Mouse (Mus musculus): ENCODE data around the gene Shbg. TPM values are rescaled to one million over a fixed set of nuclear protein-coding genes. Genes with fewer than 3 reads are reported as not detected.

Gene Shbg
- polyA plus RNA-seq (2016; fragmentation: Nextera tagmentation; extraction: Ambion mirVana): 0.13 and 0.82 TPM in 2 replicates

DNA sequence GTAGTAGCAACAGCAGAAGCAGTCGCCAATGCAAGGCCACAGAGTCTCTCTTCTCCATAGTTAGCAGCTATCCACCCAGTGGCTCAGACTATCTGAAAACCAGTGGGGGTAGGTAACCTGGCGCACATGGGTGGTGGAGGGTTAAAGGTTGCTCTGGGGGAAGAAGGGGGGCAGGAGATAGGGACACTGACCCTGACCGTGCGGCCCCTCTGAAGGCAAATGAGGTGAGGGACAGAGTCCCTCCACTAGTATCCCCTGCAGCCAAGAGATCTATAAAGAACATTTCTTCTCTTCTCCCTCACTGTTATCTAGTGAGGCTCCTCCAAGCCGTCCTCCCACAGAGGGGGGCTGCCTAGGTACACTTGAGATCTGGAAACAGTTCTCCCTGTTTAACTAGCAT is at the start of gene Shbg:
Gene Shbg (minus strand): TSS at position 101 of the 400 bp plus-strand sequence.
- Histone ChIP-seq H3K4me1 (replicated peaks) (peaks cover 23% of the 10 kb centered on the region), H3K4me2 (no peak within 1 kb of the TSS), H3K4me3 (no peak within 1 kb of the TSS), H3K27ac (ENCODE audit: poor library complexity, severe bottlenecking) (no peak within 1 kb of the TSS), H3K9ac (peak within 1 kb of the TSS; percentile 38; the same call in 1 of the 2 replicates), H3K9me3 (replicated peaks) (no peaks in the 10 kb centered on the region), H3K27me3 (replicated peaks) (0 out of 2 replicates have a peak, but pooled peaks cover 11% of the 10 kb centered on the region), H3K36me3 (no peaks in the 10 kb centered on the region)
- WGBS: 52% methylated on average over 5 of the region's 5 CpGs
- no peak for ATAC-seq (ENCODE audit: insufficient number of reproducible peaks, low FRiP score)

DNA sequence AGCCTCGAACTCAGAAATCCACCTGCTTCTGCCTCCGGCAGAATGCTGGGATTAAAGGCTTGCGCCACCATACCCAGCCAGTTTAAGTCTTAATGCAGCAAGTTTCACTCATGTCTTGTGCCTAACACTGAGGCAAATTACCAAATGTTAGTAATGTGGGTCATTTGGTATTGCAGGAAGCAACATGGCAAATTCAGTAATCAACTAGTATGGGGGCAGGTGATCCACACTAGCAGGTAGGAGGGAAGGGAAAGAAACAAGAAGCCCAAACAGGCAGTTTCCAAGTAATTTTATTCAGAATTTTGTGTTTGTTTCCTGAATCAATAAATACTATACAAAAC is 48.9 kb upstream of the Shbg start:
- no peak overlapping the region for H3K9ac ChIP-seq
- no peak for ATAC-seq (ENCODE audit: insufficient number of reproducible peaks, low FRiP score)
- H3K4me3 ChIP-seq: no peak overlapping the region
- no peak overlapping the region for H3K4me2 ChIP-seq
- peaks cover 32% of the 10 kb centered on the region for H3K4me1 ChIP-seq (replicated peaks)
- H3K27me3 ChIP-seq (replicated peaks): no peaks in the 10 kb centered on the region
- H3K9me3 ChIP-seq (replicated peaks): no peaks in the 10 kb centered on the region
- WGBS: 85% methylated on average over 3 of the region's 3 CpGs
- peaks cover 70% of the 10 kb centered on the region for H3K36me3 ChIP-seq
- no peak overlapping the region for H3K27ac ChIP-seq (ENCODE audit: poor library complexity, severe bottlenecking)

DNA sequence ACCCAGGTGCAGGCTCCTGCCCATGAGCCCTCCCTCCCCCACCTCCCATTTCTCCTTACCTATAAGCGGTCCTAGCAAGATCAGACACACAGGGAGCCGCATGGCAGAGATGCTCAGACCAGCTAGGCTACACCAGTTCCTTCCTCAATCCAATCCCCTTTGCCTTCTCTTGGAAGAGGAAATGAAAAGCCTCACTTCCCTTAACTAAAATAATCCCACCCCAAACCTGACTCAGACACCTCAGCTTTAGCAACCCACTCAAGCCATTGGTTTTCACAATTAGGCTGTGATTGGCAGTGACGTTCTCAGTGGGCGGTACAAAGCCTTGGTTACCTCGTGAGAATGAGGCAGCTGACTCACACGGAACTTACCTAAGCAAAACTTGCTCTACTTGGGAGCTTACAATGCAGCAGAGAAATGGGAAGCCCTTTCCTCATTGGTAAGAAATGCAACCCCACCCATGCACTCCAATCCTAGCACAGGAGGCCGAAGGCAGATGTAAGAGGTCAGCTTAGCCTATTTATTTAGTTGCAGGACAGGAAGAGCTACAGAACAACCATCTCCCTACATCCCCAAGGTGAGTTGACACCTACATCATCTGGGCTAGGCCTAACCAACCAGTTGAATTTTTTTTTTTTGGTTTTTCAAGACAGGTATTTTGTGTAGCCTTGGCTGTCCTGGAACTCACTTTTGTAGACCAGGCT is 48.4 kb upstream of the Shbg start, which contains the start of gene Cd68:
Gene Cd68 (minus strand): TSS at position 193 of the 704 bp plus-strand sequence.
- Histone ChIP-seq H3K4me2 (no peak within 1 kb of the TSS), H3K9me3 (replicated peaks) (no peaks in the 10 kb centered on the region), H3K36me3 (peaks cover 70% of the 10 kb centered on the region), H3K27ac (ENCODE audit: poor library complexity, severe bottlenecking) (0 out of 2 replicates have a peak within 1 kb of the TSS, but pooled peaks have one; percentile 7), H3K4me1 (replicated peaks) (peaks cover 37% of the 10 kb centered on the region), H3K27me3 (replicated peaks) (no peaks in the 10 kb centered on the region), H3K4me3 (no peak within 1 kb of the TSS), H3K9ac (no peak within 1 kb of the TSS)
- 31% methylated on average over 7 of the region's 7 CpGs for WGBS
- no peak for ATAC-seq (ENCODE audit: insufficient number of reproducible peaks, low FRiP score)

DNA sequence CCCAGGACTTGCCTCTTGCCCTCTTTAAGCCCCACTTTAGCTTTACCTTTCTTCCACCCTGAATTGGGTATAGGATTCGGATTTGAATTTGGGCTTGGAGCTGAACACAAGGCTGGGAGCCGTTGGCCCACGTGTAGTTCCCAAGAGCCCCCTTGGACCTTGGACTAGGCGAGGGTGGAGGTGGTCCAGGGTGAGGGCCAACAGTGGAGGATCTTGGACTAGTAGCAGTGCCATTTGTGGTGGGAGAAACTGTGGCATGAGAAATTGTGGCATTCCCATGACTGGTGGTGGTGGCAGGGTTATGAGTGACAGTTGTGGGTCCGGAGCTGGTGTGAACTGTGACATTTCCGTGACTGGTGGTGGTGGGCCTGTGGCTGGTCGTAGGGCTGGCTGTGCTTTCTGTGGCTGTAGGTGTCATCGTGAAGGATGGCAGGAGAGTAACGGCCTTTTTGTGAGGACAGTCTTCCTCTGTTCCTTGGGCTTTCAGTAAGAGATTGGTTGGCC is 47.8 kb upstream of the Shbg start:
- Histone ChIP-seq H3K9ac (no peak overlapping the region), H3K36me3 (peaks cover 65% of the 10 kb centered on the region), H3K27ac (ENCODE audit: poor library complexity, severe bottlenecking) (0 out of 2 replicates have a peak overlapping the region, but pooled peaks have one; percentile 7), H3K27me3 (replicated peaks) (no peaks in the 10 kb centered on the region), H3K4me1 (replicated peaks) (peaks cover 37% of the 10 kb centered on the region), H3K9me3 (replicated peaks) (no peaks in the 10 kb centered on the region), H3K4me3 (no peak overlapping the region), H3K4me2 (no peak overlapping the region)
- ATAC-seq (ENCODE audit: insufficient number of reproducible peaks, low FRiP score): no peak
- 76% methylated on average over 9 of the region's 9 CpGs for WGBS

DNA sequence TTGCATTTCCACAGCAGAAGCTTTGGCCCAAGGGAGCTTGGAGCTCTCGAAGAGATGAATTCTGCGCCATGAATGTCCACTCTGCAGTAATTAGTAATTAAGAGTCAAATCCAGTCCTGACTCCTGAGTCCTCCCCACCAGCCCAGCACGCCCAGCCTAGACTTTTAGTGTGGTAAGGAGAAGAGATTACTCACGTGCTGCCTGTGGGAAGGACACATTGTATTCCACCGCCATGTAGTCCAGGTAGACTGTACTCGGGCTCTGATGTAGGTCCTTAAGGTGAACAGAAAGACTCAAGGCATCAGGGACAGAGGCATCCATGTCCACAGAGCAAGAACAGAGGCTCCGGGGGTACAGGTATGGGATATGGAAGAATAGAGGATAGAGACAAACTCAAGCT is 47.1 kb upstream of the Shbg start:
- Histone ChIP-seq H3K36me3 (peaks cover 58% of the 10 kb centered on the region), H3K4me1 (replicated peaks) (peaks cover 32% of the 10 kb centered on the region), H3K9ac (no peak overlapping the region), H3K27me3 (replicated peaks) (no peaks in the 10 kb centered on the region), H3K9me3 (replicated peaks) (no peaks in the 10 kb centered on the region), H3K4me3 (no peak overlapping the region), H3K27ac (ENCODE audit: poor library complexity, severe bottlenecking) (no peak overlapping the region), H3K4me2 (no peak overlapping the region)
- no peak for ATAC-seq (ENCODE audit: insufficient number of reproducible peaks, low FRiP score)
- WGBS: 86% methylated on average over 7 of the region's 7 CpGs

DNA sequence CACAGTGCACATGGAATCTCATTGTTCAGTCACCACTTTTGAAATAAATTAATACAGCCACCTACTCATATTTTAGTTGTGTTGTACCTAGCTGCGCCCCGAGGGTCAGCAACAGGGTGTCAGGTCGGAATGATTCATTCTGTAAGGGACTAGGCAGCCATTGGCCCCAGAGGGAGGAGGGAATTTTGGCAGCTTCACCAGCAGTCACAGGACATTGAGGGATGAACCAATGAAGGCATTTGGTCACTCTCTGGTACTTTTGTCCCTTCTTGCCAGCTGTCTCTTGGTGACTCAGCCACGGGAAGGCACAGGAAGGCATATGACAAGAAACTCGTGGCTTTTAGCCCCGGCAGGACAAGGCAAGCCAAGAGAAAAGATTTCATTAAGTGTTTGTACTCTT is 46.1 kb upstream of the Shbg start:
- Histone ChIP-seq H3K4me2 (no peak overlapping the region), H3K36me3 (peaks cover 53% of the 10 kb centered on the region), H3K4me1 (replicated peaks) (peaks cover 21% of the 10 kb centered on the region), H3K4me3 (no peak overlapping the region), H3K27me3 (replicated peaks) (no peaks in the 10 kb centered on the region), H3K9ac (0 out of 2 replicates have a peak overlapping the region, but pooled peaks have one; percentile 2), H3K27ac (ENCODE audit: poor library complexity, severe bottlenecking) (no peak overlapping the region; the same call in 1 of the 2 replicates), H3K9me3 (replicated peaks) (no peaks in the 10 kb centered on the region)
- WGBS: 82% methylated on average over 6 of the region's 6 CpGs
- ATAC-seq (ENCODE audit: insufficient number of reproducible peaks, low FRiP score): no peak

DNA sequence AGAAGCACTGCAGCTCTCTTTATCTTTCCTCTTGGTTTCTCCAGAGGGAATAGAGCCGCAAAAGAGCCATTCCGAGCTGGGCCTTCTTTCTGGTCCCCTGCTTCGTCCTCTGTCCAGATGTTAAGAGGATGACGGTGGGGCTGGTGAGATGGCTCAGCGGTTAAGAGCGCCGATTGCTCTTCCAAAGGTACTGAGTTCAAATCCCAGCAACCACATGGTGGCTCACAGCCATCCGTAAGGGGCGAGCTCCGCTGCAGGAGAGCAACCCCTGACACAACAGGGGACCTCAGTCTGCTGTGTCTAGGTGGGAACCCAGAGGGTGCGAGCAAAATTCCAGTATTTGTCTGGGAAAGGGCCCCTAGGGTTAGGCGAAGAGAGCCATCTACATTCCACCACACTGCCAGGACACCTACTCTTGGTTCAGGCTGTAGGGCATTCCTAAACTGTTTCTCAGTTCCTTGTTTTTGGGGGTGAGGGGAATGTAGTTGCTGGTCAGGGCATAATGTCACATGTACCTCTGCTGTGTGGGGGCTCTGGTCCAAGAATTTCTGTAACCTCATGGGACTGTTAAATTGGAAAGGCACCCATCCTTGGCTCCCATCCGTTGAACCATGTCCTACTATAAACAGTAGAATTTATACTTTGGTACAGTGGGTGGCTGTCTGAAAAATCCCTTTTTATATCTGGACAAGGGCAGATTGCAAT is 45.4 kb upstream of the Shbg start:
- no peaks in the 10 kb centered on the region for H3K27me3 ChIP-seq (replicated peaks)
- peak overlapping the region; percentile 75 for H3K9ac ChIP-seq
- no peaks in the 10 kb centered on the region for H3K9me3 ChIP-seq (replicated peaks)
- peaks cover 20% of the 10 kb centered on the region for H3K4me1 ChIP-seq (replicated peaks)
- WGBS: 71% methylated on average over 13 of the region's 13 CpGs
- peak overlapping the region; percentile 65 for H3K4me3 ChIP-seq
- peak overlapping the region; percentile 97 for H3K27ac ChIP-seq (ENCODE audit: poor library complexity, severe bottlenecking)
- peak overlapping the region; percentile 72 for H3K4me2 ChIP-seq
- H3K36me3 ChIP-seq: peaks cover 53% of the 10 kb centered on the region
- no peak for ATAC-seq (ENCODE audit: insufficient number of reproducible peaks, low FRiP score)

DNA sequence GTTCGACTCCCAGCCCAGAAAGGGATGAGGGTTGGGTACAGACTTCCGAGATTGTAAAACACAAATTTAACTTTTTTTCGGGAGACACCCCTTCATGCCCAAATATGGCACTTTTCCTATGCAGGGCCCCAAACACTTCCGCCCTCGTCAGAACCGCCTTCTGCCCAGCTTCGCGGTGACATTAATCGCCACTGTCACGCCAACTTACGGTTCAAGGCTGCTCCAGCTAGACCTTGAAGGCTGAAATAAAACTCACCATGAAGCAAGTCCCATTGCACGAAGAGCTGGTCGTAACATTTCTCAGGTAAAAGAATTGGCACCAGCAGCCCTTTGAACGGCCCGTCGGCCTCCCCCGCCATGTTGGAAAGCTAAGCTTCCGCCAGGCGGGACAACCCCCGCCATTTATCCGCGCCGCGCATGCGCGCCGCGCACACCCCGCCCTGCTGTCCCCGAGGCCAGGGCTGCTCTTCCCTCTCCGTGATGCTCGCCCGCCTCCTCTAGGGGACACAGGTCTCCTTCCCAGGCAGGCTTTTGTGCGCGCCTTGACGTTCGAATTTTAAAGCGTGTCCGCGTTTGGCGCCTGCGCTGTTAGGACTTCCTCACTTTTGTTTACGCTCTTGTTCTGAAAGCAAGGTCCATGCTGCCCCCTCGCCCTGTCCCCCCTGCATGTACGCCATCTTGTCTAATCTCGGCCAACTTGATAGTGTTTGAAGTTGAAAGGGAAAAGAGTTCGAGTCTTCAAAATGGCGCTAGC is 44.7 kb upstream of the Shbg start, which contains the start of gene Mpdu1:
Gene Mpdu1 (minus strand): TSS at position 430 of the 754 bp plus-strand sequence.
- Histone ChIP-seq H3K27me3 (replicated peaks) (no peaks in the 10 kb centered on the region), H3K4me3 (peak within 1 kb of the TSS; percentile 65), H3K4me2 (peak within 1 kb of the TSS; percentile 72), H3K9me3 (replicated peaks) (no peaks in the 10 kb centered on the region), H3K9ac (peak within 1 kb of the TSS; percentile 75), H3K4me1 (replicated peaks) (peaks cover 20% of the 10 kb centered on the region), H3K27ac (ENCODE audit: poor library complexity, severe bottlenecking) (peak within 1 kb of the TSS; percentile 97), H3K36me3 (peaks cover 53% of the 10 kb centered on the region)
- peak; percentile 95 for ATAC-seq (ENCODE audit: insufficient number of reproducible peaks, low FRiP score)
- under 1% methylated on average over 48 of the region's 48 CpGs for WGBS

DNA sequence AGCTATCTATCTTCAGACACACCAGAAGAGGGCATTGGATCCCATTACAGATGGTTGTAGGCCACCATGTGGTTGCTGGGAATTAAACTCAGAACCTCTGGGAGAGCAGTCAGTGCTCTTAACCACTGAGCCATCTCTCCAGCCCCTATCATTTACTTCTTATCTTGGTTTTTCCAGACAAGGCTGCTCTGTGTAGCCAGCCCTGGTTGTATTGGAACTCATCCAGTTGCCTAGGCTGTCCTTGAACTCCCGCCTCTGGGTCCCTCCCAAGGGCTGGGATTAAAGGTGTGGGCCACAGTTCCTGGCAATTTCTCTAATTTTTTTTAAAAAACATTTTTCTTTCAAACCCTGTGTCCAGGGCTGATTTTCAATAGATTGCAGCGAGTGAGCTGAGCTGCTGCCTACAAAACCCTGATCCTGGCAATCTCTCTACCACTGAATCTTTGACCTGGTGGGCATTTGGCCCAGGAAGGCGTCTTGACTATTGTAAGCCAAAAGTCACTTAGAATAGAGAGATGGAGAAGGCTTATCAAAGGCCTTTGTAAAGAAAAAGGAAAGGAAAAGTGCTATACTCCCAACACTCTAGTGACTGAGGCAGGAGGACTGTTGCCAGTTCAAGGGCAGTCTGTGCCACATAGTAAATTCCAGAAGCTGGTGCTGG is 43.6 kb upstream of the Shbg start:
- H3K36me3 ChIP-seq: peaks cover 54% of the 10 kb centered on the region
- ATAC-seq (ENCODE audit: insufficient number of reproducible peaks, low FRiP score): no peak
- no peaks in the 10 kb centered on the region for H3K9me3 ChIP-seq (replicated peaks)
- H3K27ac ChIP-seq (ENCODE audit: poor library complexity, severe bottlenecking): peak overlapping the region; percentile 97
- H3K4me1 ChIP-seq (replicated peaks): peaks cover 30% of the 10 kb centered on the region
- peak overlapping the region; percentile 72 for H3K4me2 ChIP-seq
- H3K4me3 ChIP-seq: peak overlapping the region; percentile 65
- WGBS: 63% methylated on average over 3 of the region's 3 CpGs
- H3K9ac ChIP-seq: peak overlapping the region; percentile 75
- H3K27me3 ChIP-seq (replicated peaks): no peaks in the 10 kb centered on the region

DNA sequence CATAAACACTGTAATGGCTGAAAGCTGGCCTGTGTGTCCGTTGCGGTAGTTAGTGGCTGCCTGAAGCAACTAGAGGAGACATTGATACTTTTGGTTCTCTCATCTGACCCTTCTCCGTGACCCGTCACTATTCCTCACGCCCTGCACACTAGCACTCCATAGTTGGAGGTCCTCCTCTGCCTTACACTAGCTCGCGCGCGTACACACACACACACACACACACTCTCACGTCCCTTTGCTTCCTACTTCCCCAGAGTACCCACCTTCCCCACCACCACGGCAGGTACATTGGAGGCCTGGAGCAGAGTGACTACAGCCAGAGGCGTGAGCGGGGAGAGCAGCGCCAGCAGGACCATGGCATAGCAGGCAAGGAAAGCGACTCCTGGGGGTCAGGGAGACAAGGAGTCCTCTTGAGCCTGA is 39.8 kb upstream of the Shbg start:
- Histone ChIP-seq H3K4me2 (no peak overlapping the region), H3K27ac (ENCODE audit: poor library complexity, severe bottlenecking) (no peak overlapping the region), H3K9me3 (replicated peaks) (no peaks in the 10 kb centered on the region), H3K27me3 (replicated peaks) (no peaks in the 10 kb centered on the region), H3K4me3 (no peak overlapping the region), H3K36me3 (peaks cover 48% of the 10 kb centered on the region), H3K9ac (no peak overlapping the region), H3K4me1 (replicated peaks) (peaks cover 39% of the 10 kb centered on the region)
- no peak for ATAC-seq (ENCODE audit: insufficient number of reproducible peaks, low FRiP score)
- 82% methylated on average over 15 of the region's 15 CpGs for WGBS

Measured in heart, embryonic 12.5 days (tissue).